Mouse (Mus musculus): Measurements from ENCODE around the gene Olfr1420.

DNA sequence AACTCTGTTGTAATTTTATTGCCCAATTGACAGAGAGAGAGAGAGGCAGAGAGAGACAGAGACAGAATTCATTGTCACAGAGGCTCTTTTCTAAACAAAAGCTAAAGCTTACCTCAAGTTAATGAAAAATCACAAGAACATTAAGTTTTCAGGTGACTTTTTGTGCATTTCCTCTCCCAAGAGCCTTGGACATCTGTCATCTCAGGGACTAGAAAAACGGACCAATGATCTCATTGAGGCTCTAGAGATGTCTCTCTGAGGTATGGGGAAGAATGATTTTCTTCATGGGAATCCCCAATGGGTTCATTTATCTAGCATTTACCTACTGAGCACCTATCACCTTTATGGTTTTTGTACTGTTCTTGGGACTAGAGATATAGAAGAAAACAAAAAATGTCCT is 11.4 kb upstream of the Olfr1420 start, which contains the start of gene Olfr1419:
- TF ChIP-seq FLI1 (IDR thresholded peaks at IDR 0.05; ENCODE audit: low read length): no peak
- TF ChIP-seq GATA1 (IDR thresholded peaks at IDR 0.05; ENCODE audit: borderline replicate concordance, low read length): no peak

Data from megakaryocyte, embryonic 14.5 days (primary cell).